Mouse (Mus musculus): ENCODE measurements at regions not wholly inside any gene's neighbourhood (a gene's known extent, or its start where the extent isn't known, plus 50 kb on each side); places are given as distances from the start of the nearest gene placed in this dataset.
A peak's percentile ranks its signal among the peaks of the same experiment; 100 is the strongest.

- TF ChIP-seq MYOD1 (IDR thresholded peaks at IDR 0.05; ENCODE audit: control insufficient read depth, insufficient read length, low read depth) (peak; percentile 30), MYOG (IDR thresholded peaks at IDR 0.05; ENCODE audit: control insufficient read depth, extremely low read depth, insufficient read length) (no peak), CTCF (IDR thresholded peaks at IDR 0.05; ENCODE audit: control insufficient read depth, insufficient read depth, insufficient read length) (no peak), MAX (IDR thresholded peaks at IDR 0.05) (no peak), FOSL1 (IDR thresholded peaks at IDR 0.05; ENCODE audit: insufficient read depth, low read length, poor library complexity, severe bottlenecking) (peak; percentile 64), USF1 (IDR thresholded peaks at IDR 0.05; ENCODE audit: low read depth) (no peak), CEBPB (IDR thresholded peaks at IDR 0.05; ENCODE audit: low read depth) (peak; percentile 91)
Observed at GRCm38 (mm10) chr12:35246226-35247014, 199.4 kb downstream of the Snx13 start.
